ENCODE assay signal across 7 mouse cellular contexts in genomic region chr7:126537820-126538585, GRCm38 (mm10). TPM values are rescaled to one million over a fixed set of nuclear protein-coding genes. Genes with fewer than 3 reads are reported as not detected.
DNase-seq lines count a peak whose midpoint lies in the region; ATAC-seq and TF ChIP-seq lines count a peak whose summit lies in the region.

No protein-coding gene starts in this region.

- no peaks in the 10 kb centered on the region for H3K36me3 ChIP-seq in kidney, postnatal 0 days (ENCODE audit: insufficient read depth, low read length)
- no peaks in the 10 kb centered on the region for H3K36me3 ChIP-seq in kidney, embryonic 14.5 days (ENCODE audit: control insufficient read depth, insufficient read depth, low read length)
- H3K36me3 ChIP-seq in embryonic facial prominence, embryonic 14.5 days (ENCODE audit: control insufficient read depth, insufficient read depth, low read length): no peaks in the 10 kb centered on the region

- no peaks in the 10 kb centered on the region; the same call in 1 of the 2 replicates for H3K4me1 ChIP-seq in kidney, postnatal 0 days (replicated peaks; ENCODE audit: insufficient read depth, low read length)
- H3K4me1 ChIP-seq in kidney, embryonic 14.5 days (ENCODE audit: control insufficient read depth, insufficient read depth, low read length): no peaks in the 10 kb centered on the region
- no peaks in the 10 kb centered on the region for H3K4me1 ChIP-seq in embryonic facial prominence, embryonic 14.5 days (ENCODE audit: control insufficient read depth, insufficient read depth, low read length)

- no peaks in the 10 kb centered on the region for H3K9me3 ChIP-seq in kidney, postnatal 0 days (replicated peaks; ENCODE audit: low read length)
- H3K9me3 ChIP-seq in kidney, embryonic 14.5 days (ENCODE audit: control insufficient read depth, low read length): no peaks in the 10 kb centered on the region
- no peaks in the 10 kb centered on the region for H3K9me3 ChIP-seq in embryonic facial prominence, embryonic 14.5 days (ENCODE audit: control insufficient read depth, low read length)

- no peak overlapping the region for H3K4me2 ChIP-seq in kidney, postnatal 0 days (ENCODE audit: low read length)
- H3K4me2 ChIP-seq in kidney, embryonic 14.5 days (replicated peaks; ENCODE audit: low read depth, low read length): no peak overlapping the region
- no peak overlapping the region for H3K4me2 ChIP-seq in embryonic facial prominence, embryonic 14.5 days (ENCODE audit: low read depth, low read length)

- peak; percentile 61 for TF ChIP-seq CTCF in kidney, postnatal 0 days (IDR thresholded peaks at IDR 0.05; ENCODE audit: low read depth)

- H3K9ac ChIP-seq in kidney, postnatal 0 days (ENCODE audit: low read depth, low read length): no peak overlapping the region
- H3K9ac ChIP-seq in kidney, embryonic 14.5 days (ENCODE audit: low read depth, low read length): no peak overlapping the region
- H3K9ac ChIP-seq in embryonic facial prominence, embryonic 14.5 days (ENCODE audit: low read depth, low read length): no peak overlapping the region

- WGBS in kidney, postnatal 0 days: 77% methylated on average over 5 of the region's 5 CpGs
- 80% methylated on average over 5 of the region's 5 CpGs for WGBS in kidney, embryonic 14.5 days
- 52% methylated on average over 5 of the region's 5 CpGs for WGBS in embryonic facial prominence, embryonic 14.5 days

- H3K27ac ChIP-seq in kidney, postnatal 0 days: no peak overlapping the region
- no peak overlapping the region for H3K27ac ChIP-seq in kidney, embryonic 14.5 days (ENCODE audit: low read depth, low read length)
- H3K27ac ChIP-seq in embryonic facial prominence, embryonic 14.5 days (replicated peaks; ENCODE audit: low read depth, low read length): no peak overlapping the region

- DNase-seq in kidney, postnatal 0 days (ENCODE audit: low spot score): peak; percentile 47
- DNase-seq in A20 (ENCODE audit: low read depth, low spot score) (peak; percentile 55), ES-CJ7 (ENCODE audit: low read depth, low spot score) (peak; percentile 70)
- DNase-seq in embryonic facial prominence, embryonic 14.5 days (ENCODE audit: low spot score): peak; percentile 60
- no peak for DNase-seq in urinary bladder, postnatal 36 days (ENCODE audit: low spot score in 2 of 2)
- no peak for DNase-seq in right cerebral cortex, postnatal 4 days

- no peak overlapping the region for H3K4me3 ChIP-seq in kidney, postnatal 0 days (replicated peaks; ENCODE audit: low read depth, low read length)
- no peak overlapping the region for H3K4me3 ChIP-seq in kidney, embryonic 14.5 days (ENCODE audit: low read length)
- no peak overlapping the region for H3K4me3 ChIP-seq in embryonic facial prominence, embryonic 14.5 days (ENCODE audit: low read depth, low read length)

- 0 out of 2 replicates have a peak, but pooled peaks cover 8% of the 10 kb centered on the region for H3K27me3 ChIP-seq in kidney, postnatal 0 days (ENCODE audit: insufficient read depth, low read length)
- peaks cover 9% of the 10 kb centered on the region; the same call in 1 of the 2 replicates for H3K27me3 ChIP-seq in kidney, embryonic 14.5 days (ENCODE audit: control insufficient read depth, insufficient read depth, low read length)
- peaks cover 18% of the 10 kb centered on the region for H3K27me3 ChIP-seq in embryonic facial prominence, embryonic 14.5 days (replicated peaks; ENCODE audit: control insufficient read depth, insufficient read depth, low read length)

- ATAC-seq in kidney, postnatal 0 days (replicated peaks; ENCODE audit: low FRiP score, low read depth): no peak
- no peak for ATAC-seq in kidney, embryonic 14.5 days (ENCODE audit: low FRiP score, low TSS enrichment)
- no peak for ATAC-seq in embryonic facial prominence, embryonic 14.5 days (ENCODE audit: low read depth)

RNA-seq across cellular contexts. Expression of gene Eif3c, which starts 28.2 kb away (rescaled TPM):
- 213 and 217 TPM in 2 replicates for polyA plus RNA-seq in kidney, postnatal 0 days (2015; fragmentation: Nextera tagmentation; extraction: Ambion mirVana)
- 174 and 207 TPM in 2 replicates for polyA plus RNA-seq in kidney, embryonic 14.5 days (2014; fragmentation: Nextera tagmentation; extraction: Ambion mirVana)
- 158 and 167 TPM in 2 replicates for polyA plus RNA-seq in embryonic facial prominence, embryonic 14.5 days (2014; fragmentation: Nextera tagmentation; extraction: Ambion mirVana)

RNA-seq across cellular contexts. Expression of gene Atxn2l, which starts 34.8 kb away (rescaled TPM):
- polyA plus RNA-seq in kidney, postnatal 0 days (2015; fragmentation: Nextera tagmentation; extraction: Ambion mirVana): 30.2 and 30.3 TPM in 2 replicates
- polyA plus RNA-seq in kidney, embryonic 14.5 days (2014; fragmentation: Nextera tagmentation; extraction: Ambion mirVana): 39.9 and 59.7 TPM in 2 replicates
- 49.8 and 54.8 TPM in 2 replicates for polyA plus RNA-seq in embryonic facial prominence, embryonic 14.5 days (2014; fragmentation: Nextera tagmentation; extraction: Ambion mirVana)

RNA-seq across cellular contexts. Expression of gene Apobr, which starts 46.7 kb away (rescaled TPM):
- 1.2 and 1.3 TPM in 2 replicates for polyA plus RNA-seq in kidney, postnatal 0 days (2015; fragmentation: Nextera tagmentation; extraction: Ambion mirVana)
- polyA plus RNA-seq in kidney, embryonic 14.5 days (2014; fragmentation: Nextera tagmentation; extraction: Ambion mirVana): 0.38 and 0.39 TPM in 2 replicates
- 0.97 and 1.8 TPM in 2 replicates for polyA plus RNA-seq in embryonic facial prominence, embryonic 14.5 days (2014; fragmentation: Nextera tagmentation; extraction: Ambion mirVana)

RNA-seq across cellular contexts. Expression of gene Cln3, which starts 47.6 kb away (rescaled TPM):
- 34.4 and 36.9 TPM in 2 replicates for polyA plus RNA-seq in kidney, postnatal 0 days (2015; fragmentation: Nextera tagmentation; extraction: Ambion mirVana)
- polyA plus RNA-seq in kidney, embryonic 14.5 days (2014; fragmentation: Nextera tagmentation; extraction: Ambion mirVana): 29.8 and 30.4 TPM in 2 replicates
- polyA plus RNA-seq in embryonic facial prominence, embryonic 14.5 days (2014; fragmentation: Nextera tagmentation; extraction: Ambion mirVana): 27.8 and 31.8 TPM in 2 replicates

RNA-seq across cellular contexts. Expression of gene Tufm, which starts 50.8 kb away (rescaled TPM):
- polyA plus RNA-seq in kidney, postnatal 0 days (2015; fragmentation: Nextera tagmentation; extraction: Ambion mirVana): 117 and 134 TPM in 2 replicates
- 145 and 159 TPM in 2 replicates for polyA plus RNA-seq in kidney, embryonic 14.5 days (2014; fragmentation: Nextera tagmentation; extraction: Ambion mirVana)
- polyA plus RNA-seq in embryonic facial prominence, embryonic 14.5 days (2014; fragmentation: Nextera tagmentation; extraction: Ambion mirVana): 127 and 130 TPM in 2 replicates

Comparison
In these comparisons a context has a peak if more than half of its experiments do, and no peak if none do; other contexts are left out.
1. DNase-seq: peak in kidney, postnatal 0 days (single experiment), A20 (single experiment), ES-CJ7 (single experiment) and embryonic facial prominence, embryonic 14.5 days (single experiment); none in urinary bladder, postnatal 36 days (0 of 2) and right cerebral cortex, postnatal 4 days (single experiment).